Mouse (Mus musculus): ENCODE data around the gene Vmn1r4. TPM values are rescaled to one million over a fixed set of nuclear protein-coding genes. Genes with fewer than 3 reads are reported as not detected.
A peak's percentile ranks its signal among the peaks of the same experiment; 100 is the strongest.

Vmn1r4 gene
- total RNA-seq, 1 experiment from 2014 or later, result 0.19 TPM

DNA sequence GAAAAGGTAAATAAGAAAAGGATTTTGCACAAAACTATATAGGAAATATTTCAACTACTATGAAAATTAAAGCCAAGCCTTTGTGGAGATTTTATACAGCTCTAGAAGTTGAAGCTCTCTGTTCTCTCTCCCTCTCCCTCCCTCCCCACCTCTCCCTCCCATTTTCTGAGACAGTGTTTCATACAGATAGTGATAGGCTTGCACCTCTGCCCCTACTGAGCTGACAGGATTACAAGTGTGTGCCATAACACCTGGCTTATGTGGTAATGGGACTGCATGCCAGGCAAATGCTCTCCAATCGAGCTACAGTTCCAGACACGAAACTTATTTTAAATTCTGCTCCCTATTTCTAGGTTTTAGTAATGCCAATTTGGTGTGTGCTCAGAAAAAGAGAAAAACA, 12.9 kb upstream of the Vmn1r4 start:
- ATAC-seq (replicated peaks; ENCODE audit: insufficient number of reproducible peaks, low FRiP score, low TSS enrichment, poor library complexity, severe bottlenecking), result no peak

- no peak for ATAC-seq (replicated peaks; ENCODE audit: insufficient number of reproducible peaks, low FRiP score, low TSS enrichment, poor library complexity, severe bottlenecking)
Observed at GRCm38 (mm10) chr6:56913092-56913858, 10.5 kb upstream of the Vmn1r4 start.

- no peak for ATAC-seq (replicated peaks; ENCODE audit: insufficient number of reproducible peaks, low FRiP score, low TSS enrichment, poor library complexity, severe bottlenecking)
Observed at GRCm38 (mm10) chr6:56916279-56916678, 7.5 kb upstream of the Vmn1r4 start.

- ATAC-seq (replicated peaks; ENCODE audit: insufficient number of reproducible peaks, low FRiP score, low TSS enrichment, poor library complexity, severe bottlenecking), result no peak
Observed at GRCm38 (mm10) chr6:56917578-56918368, 6.0 kb upstream of the Vmn1r4 start.

DNA sequence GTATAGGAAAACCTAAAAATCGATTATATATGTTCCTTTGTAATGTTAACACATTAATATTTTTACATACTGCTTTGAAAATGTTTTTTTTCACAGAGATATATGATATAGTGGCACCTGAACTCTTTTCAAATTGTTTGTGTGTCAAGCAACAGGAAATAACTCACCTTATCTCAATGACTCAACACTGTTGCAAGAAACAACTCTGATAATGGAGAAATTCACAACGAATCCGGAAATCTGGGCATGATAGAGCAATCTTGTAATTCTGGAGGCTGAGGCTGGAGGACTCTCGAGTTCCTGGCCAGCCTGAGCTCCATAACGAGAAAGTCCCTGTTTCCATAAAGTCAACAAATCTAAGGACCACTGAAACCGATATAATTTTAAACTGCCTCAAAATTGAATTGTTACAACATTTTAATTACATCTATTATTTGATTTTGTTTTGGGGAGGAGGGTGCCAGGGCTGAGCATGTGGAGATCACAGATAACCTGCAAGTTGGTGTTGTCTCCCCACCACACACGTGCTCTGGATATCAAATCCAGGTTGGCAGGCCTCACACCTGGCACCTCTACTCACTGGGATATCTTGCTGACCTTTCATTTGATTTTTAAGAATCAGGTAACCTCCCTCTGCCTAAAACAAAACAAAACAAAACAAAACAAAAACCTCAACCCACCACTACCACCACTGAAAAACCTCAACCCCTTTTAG, 4.3 kb upstream of the Vmn1r4 start:
- ATAC-seq (replicated peaks; ENCODE audit: insufficient number of reproducible peaks, low FRiP score, low TSS enrichment, poor library complexity, severe bottlenecking), result no peak

DNA sequence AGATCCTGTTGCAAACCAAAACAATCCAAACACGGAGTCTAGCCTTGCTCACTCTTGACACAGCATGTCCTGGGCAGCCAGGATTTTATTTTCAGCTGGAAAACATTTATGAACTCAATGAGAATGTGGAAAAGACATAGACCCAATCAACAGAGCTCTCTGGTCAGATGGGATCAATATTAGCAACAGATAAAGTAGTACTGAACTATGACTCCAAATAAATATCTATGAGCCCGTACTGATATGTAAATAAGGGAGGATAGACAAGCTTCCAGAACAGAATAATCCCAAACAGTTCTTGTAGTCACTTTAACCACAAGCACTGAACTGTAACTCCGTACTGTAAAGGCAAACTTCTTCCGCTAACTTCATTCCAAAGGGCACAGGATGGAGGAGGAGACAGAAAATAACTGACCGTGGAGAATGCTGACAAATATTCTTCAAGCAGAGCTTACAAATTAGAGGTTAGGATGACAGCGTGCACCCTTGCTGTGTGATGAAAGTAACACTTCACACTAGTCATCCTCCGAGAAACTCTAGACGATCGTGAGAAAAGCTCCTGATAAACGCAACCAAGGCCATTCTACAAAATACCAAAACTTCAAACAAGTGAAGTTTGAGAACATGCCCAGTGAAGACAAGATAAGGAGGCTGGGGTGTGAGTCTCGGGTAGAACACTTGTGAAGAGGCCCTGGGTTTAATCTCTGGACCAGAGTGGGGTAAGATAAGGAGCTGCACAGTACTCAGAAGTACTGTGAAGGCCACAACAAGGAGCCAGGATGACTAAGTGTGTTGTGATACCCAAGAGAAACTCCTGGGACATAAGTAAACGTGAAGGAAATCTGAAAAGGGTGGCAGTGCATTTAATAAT, 3.4 kb upstream of the Vmn1r4 start:
- ATAC-seq (replicated peaks; ENCODE audit: insufficient number of reproducible peaks, low FRiP score, low TSS enrichment, poor library complexity, severe bottlenecking), result no peak

DNA sequence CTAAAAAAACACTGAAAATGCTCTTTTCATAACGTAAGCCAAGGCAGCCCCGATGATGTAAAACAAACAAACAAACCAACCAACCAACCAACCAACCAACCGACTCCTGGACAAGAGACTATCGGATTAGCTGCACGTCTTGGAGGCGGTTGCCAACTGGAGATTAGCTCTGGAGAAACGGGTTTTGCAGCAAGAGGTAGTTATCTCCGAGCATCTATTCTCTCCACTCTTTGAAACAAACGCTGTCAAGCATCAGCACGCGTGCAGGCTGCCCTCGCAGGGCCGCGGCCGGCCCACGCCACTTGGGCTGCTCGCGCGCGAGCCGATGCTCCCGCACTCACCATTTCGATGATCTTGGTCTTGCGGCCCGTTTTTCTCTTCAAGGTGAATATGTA, 487 bp upstream of the Vmn1r4 start:
- ATAC-seq (replicated peaks; ENCODE audit: insufficient number of reproducible peaks, low FRiP score, low TSS enrichment, poor library complexity, severe bottlenecking), result no peak; the same call in 1 of the 2 replicates

GRCm38 (mm10) chr6:56931648-56932415, 8.0 kb downstream of the Vmn1r4 start:
- ATAC-seq (replicated peaks; ENCODE audit: insufficient number of reproducible peaks, low FRiP score, low TSS enrichment, poor library complexity, severe bottlenecking), result peak; percentile 50; the same call in 1 of the 2 replicates

GRCm38 (mm10) chr6:56932464-56932863, 8.6 kb downstream of the Vmn1r4 start:
- ATAC-seq (replicated peaks; ENCODE audit: insufficient number of reproducible peaks, low FRiP score, low TSS enrichment, poor library complexity, severe bottlenecking), result no peak

- no peak for ATAC-seq (replicated peaks; ENCODE audit: insufficient number of reproducible peaks, low FRiP score, low TSS enrichment, poor library complexity, severe bottlenecking)
Observed at GRCm38 (mm10) chr6:56934366-56934765, 10.6 kb downstream of the Vmn1r4 start.

GRCm38 (mm10) chr6:56956436-56956835, 32.6 kb downstream of the Vmn1r4 start:
- no peak for ATAC-seq (replicated peaks; ENCODE audit: insufficient number of reproducible peaks, low FRiP score, low TSS enrichment, poor library complexity, severe bottlenecking)

- no peak for ATAC-seq (replicated peaks; ENCODE audit: insufficient number of reproducible peaks, low FRiP score, low TSS enrichment, poor library complexity, severe bottlenecking)
Observed at GRCm38 (mm10) chr6:56969973-56970372, 46.2 kb downstream of the Vmn1r4 start, which contains the start of gene Vmn1r5. TSS of gene Vmn1r5 (plus strand) at chr6:56970273.

DNA sequence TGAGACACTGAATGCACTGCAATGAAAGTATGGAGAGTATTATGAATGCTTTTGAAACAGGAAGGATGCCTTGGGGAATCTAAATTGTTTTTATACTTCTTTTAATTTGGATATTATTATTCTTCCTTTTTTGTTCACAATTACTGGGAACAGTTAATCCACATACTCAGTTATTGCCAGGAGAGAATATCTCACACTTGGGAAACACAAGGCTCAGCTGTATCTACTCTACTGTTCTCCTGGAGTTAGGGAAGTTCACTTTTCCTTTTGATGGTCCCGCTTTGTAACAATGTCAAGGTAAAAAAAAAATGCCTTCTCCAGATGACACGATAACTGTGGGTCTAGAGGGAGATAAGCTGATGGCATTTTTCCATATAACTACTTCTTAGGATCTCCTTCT, 73.1 kb downstream of the Vmn1r4 start, which contains the start of gene Vmn1r6:
Gene Vmn1r6, plus strand, starts transcription at position 301 of the 400 bp plus-strand sequence.
- ATAC-seq (replicated peaks; ENCODE audit: insufficient number of reproducible peaks, low FRiP score, low TSS enrichment, poor library complexity, severe bottlenecking), result no peak

Other genes with a start within 250 kb of the Vmn1r4 start
- gene Lsm5, start 219.3 kb upstream of the Vmn1r4 start, total RNA-seq (2017), result 65.8 to 113 TPM (median 109 TPM) in 3 replicates
- gene Avl9, start 209.1 kb upstream of the Vmn1r4 start, total RNA-seq (2017), result 62.7 to 80.8 TPM (median 66.0 TPM) in 3 replicates
- gene Kbtbd2, start 126.2 kb upstream of the Vmn1r4 start, total RNA-seq (2017), result 75.5 to 79.5 TPM (median 77.3 TPM) in 3 replicates
- 0.29 to 1.2 TPM (median 0.32 TPM) in 3 replicates for gene Fkbp9, start 92.0 kb upstream of the Vmn1r4 start, total RNA-seq (2017)
- 38.6 to 88.2 TPM (median 56.0 TPM) in 3 replicates for gene Nt5c3, start 83 bp upstream of the Vmn1r4 start, total RNA-seq (2017)
- not detected in 3 replicates for gene Vmn1r5, start 46.3 kb downstream of the Vmn1r4 start, total RNA-seq (2017)
- not detected in 3 replicates for gene Vmn1r6, start 73.2 kb downstream of the Vmn1r4 start, total RNA-seq (2017)
- gene Vmn1r7, start 101.3 kb downstream of the Vmn1r4 start, total RNA-seq (2017), result 0.58 TPM in 1 of 3 replicates, not detected in the others
- gene Vmn1r8, start 108.3 kb downstream of the Vmn1r4 start, total RNA-seq (2017), result not detected in 3 replicates
- gene Vmn1r9, start 142.8 kb downstream of the Vmn1r4 start, total RNA-seq (2017), result not detected in 3 replicates
- gene Vmn1r10, start 185.4 kb downstream of the Vmn1r4 start, total RNA-seq (2017), result not detected in 3 replicates
- gene Vmn1r11, start 209.4 kb downstream of the Vmn1r4 start, total RNA-seq (2017), result not detected in 3 replicates
- gene Vmn1r12, start 232.9 kb downstream of the Vmn1r4 start, total RNA-seq (2017), result not detected in 3 replicates